Mouse (Mus musculus) embryonic stem cell, embryonic (primary cell): ENCODE measurements around the gene Ephb4.

Experiments
- CTCF ChIA-PET, 4 experiments: fragments of 300-600 bp in 2 of 4; fragments of 350-600 bp in 2 of 4; sonication (Branson Sonifier 250); formaldehyde crosslinking; loops; one replicate each; lab custom pipeline; 2022; ENCODE audit warnings: inconsistent platforms in 2 of 4; lab: Charles Lee
- POLR2A ChIA-PET, 4 experiments: fragments of 300-600 bp in 2 of 4; fragments of 350-600 bp in 2 of 4; sonication (Branson Sonifier 250); formaldehyde crosslinking; loops; one replicate each; lab custom pipeline; 2022; ENCODE audit warnings: antibody characterized with exemption in 4 of 4, inconsistent platforms in 1 of 4; lab: Charles Lee

The Ephb4 gene

GRCm38 (mm10) chr5:137414253-137414652 lies 64.3 kb downstream of the Ephb4 start:
- CTCF ChIA-PET: interaction anchor here in 1 of 4 experiments (0.6 kb wide), 1 partner anchor 10 kb away, joined by 4 read pairs; no protein-coding TSS in a partner anchor
- POLR2A ChIA-PET: interaction anchor here in 1 of 4 experiments (1.1 kb wide), 1 partner anchor 18 kb away, joined by 3 read pairs; no protein-coding TSS in a partner anchor

- POLR2A ChIA-PET: interaction anchor here in 2 of 4 experiments (0.7 to 0.8 kb wide), 2 partner anchors 15 to 108 kb away, joined by 3 read pairs; no protein-coding TSS in a partner anchor
- CTCF ChIA-PET: interaction anchor here in 2 of 4 experiments (0.5 to 1.1 kb wide), 5 partner anchors 48 to 348 kb away, joined by 3 to 5 read pairs (median 3); partner anchors contain the start of genes Pop7 (in 1 of the 2) and Slc12a9 (in 1 of the 2)
Observed at GRCm38 (mm10) chr5:137419105-137419504, 69.2 kb downstream of the Ephb4 start.

GRCm38 (mm10) chr5:137419841-137420240 lies 69.9 kb downstream of the Ephb4 start:
- POLR2A ChIA-PET: interaction anchor here in 1 of 4 experiments (0.8 kb wide), 1 partner anchor 14 kb away, joined by 3 read pairs; no protein-coding TSS in a partner anchor

GRCm38 (mm10) chr5:137425648-137426047 lies 75.7 kb downstream of the Ephb4 start:
- CTCF ChIA-PET: no interaction called here
- POLR2A ChIA-PET: interaction anchor here in 2 of 4 experiments (0.6 to 0.7 kb wide), 2 partner anchors 141 to 224 kb away, joined by 4 to 10 read pairs; no protein-coding TSS in a partner anchor

More at GRCm38 (mm10) chr5:137419841-137420240, 69.9 kb downstream of the Ephb4 start:
- CTCF ChIA-PET: interaction anchor here in 3 of 4 experiments (0.5 to 1.1 kb wide), 4 partner anchors 47 to 291 kb away, joined by 3 to 5 read pairs (median 4); partner anchors contain the start of gene Pop7 (in 1 of the 3)
